In genomic region chr6:49606626-49607158, GRCm38 (mm10) we compare ENCODE assay signal across 29 mouse cellular contexts.
DNase-seq lines count a peak whose midpoint lies in the region; ATAC-seq lines count a peak whose summit lies in the region.
"Had no signal": no experiment of that assay in that cellular context is flagged by ENCODE, and none has a peak within 500 bp of the region (broad histone marks: within the 10 kb centered on the region; RNA-seq: fewer than 3 reads in every experiment).

No protein-coding gene starts in this region.

- 34% methylated on average over 9 of the region's 9 CpGs for WGBS in hindbrain, embryonic 12.5 days
- 36% methylated on average over 9 of the region's 9 CpGs for WGBS in hindbrain, embryonic 11.5 days
- 43% methylated on average over 9 of the region's 9 CpGs for WGBS in midbrain, embryonic 14.5 days
- 52% methylated on average over 9 of the region's 9 CpGs for WGBS in midbrain, embryonic 13.5 days

- H3K4me2 ChIP-seq in hindbrain, embryonic 12.5 days (replicated peaks): no peak overlapping the region
- no peak overlapping the region for H3K4me2 ChIP-seq in hindbrain, embryonic 11.5 days (replicated peaks; ENCODE audit: low read depth, low read length)
- H3K4me2 ChIP-seq in midbrain, embryonic 14.5 days (ENCODE audit: low read length): no peak overlapping the region
- H3K4me2 ChIP-seq in midbrain, embryonic 13.5 days (replicated peaks): no peak overlapping the region
- H3K4me2 ChIP-seq: heart, embryonic 15.5 days; limb, embryonic 12.5 days; liver, embryonic 11.5 days had no signal

- H3K9ac ChIP-seq in hindbrain, embryonic 12.5 days: no peak overlapping the region
- no peak overlapping the region for H3K9ac ChIP-seq in hindbrain, embryonic 11.5 days (ENCODE audit: low read depth, low read length)
- H3K9ac ChIP-seq in midbrain, embryonic 14.5 days (replicated peaks; ENCODE audit: low read length): no peak overlapping the region
- H3K9ac ChIP-seq in midbrain, embryonic 13.5 days (replicated peaks): no peak overlapping the region
- H3K9ac ChIP-seq: heart, embryonic 15.5 days; limb, embryonic 12.5 days had no signal

- no peak overlapping the region for H3K4me3 ChIP-seq in hindbrain, embryonic 12.5 days
- no peak overlapping the region for H3K4me3 ChIP-seq in hindbrain, embryonic 11.5 days (ENCODE audit: low read depth, low read length)
- no peak overlapping the region for H3K4me3 ChIP-seq in midbrain, embryonic 14.5 days (replicated peaks; ENCODE audit: low read depth, low read length)
- no peak overlapping the region for H3K4me3 ChIP-seq in midbrain, embryonic 13.5 days (replicated peaks)
- H3K4me3 ChIP-seq: forebrain, embryonic 10.5 days; heart, adult 2 months; heart, embryonic 15.5 days; limb, embryonic 12.5 days had no signal

- H3K4me1 ChIP-seq in hindbrain, embryonic 12.5 days: peaks cover 20% of the 10 kb centered on the region
- H3K4me1 ChIP-seq in hindbrain, embryonic 11.5 days (replicated peaks; ENCODE audit: control insufficient read depth, insufficient read depth, low read length): no peaks in the 10 kb centered on the region
- H3K4me1 ChIP-seq in midbrain, embryonic 14.5 days (ENCODE audit: control insufficient read depth, insufficient read depth, low read length): peaks cover 27% of the 10 kb centered on the region
- peaks cover 31% of the 10 kb centered on the region for H3K4me1 ChIP-seq in midbrain, embryonic 13.5 days (replicated peaks)
- H3K4me1 ChIP-seq: heart, embryonic 15.5 days had no signal

- H3K36me3 ChIP-seq in hindbrain, embryonic 12.5 days: no peaks in the 10 kb centered on the region
- no peaks in the 10 kb centered on the region for H3K36me3 ChIP-seq in hindbrain, embryonic 11.5 days (ENCODE audit: control insufficient read depth, insufficient read depth, low read length)
- H3K36me3 ChIP-seq in midbrain, embryonic 14.5 days (ENCODE audit: control insufficient read depth, insufficient read depth, low read length): no peaks in the 10 kb centered on the region
- H3K36me3 ChIP-seq in midbrain, embryonic 13.5 days: no peaks in the 10 kb centered on the region
- H3K36me3 ChIP-seq: forebrain, embryonic 10.5 days; G1E; heart, embryonic 15.5 days; limb, embryonic 12.5 days had no signal

- peak; percentile 54; the same call in 1 of the 2 replicates for ATAC-seq in hindbrain, embryonic 12.5 days (ENCODE audit: low FRiP score)
- ATAC-seq in hindbrain, embryonic 11.5 days (ENCODE audit: low FRiP score): no peak
- ATAC-seq in midbrain, embryonic 14.5 days (ENCODE audit: low FRiP score, low TSS enrichment): no peak
- ATAC-seq in midbrain, embryonic 13.5 days: no peak
- ATAC-seq: forebrain, embryonic 16.5 days; intestine, embryonic 16.5 days; Patski had no signal

- H3K27me3 ChIP-seq in hindbrain, embryonic 12.5 days: no peaks in the 10 kb centered on the region
- no peaks in the 10 kb centered on the region for H3K27me3 ChIP-seq in hindbrain, embryonic 11.5 days (ENCODE audit: control insufficient read depth, insufficient read depth, low read length)
- H3K27me3 ChIP-seq in midbrain, embryonic 14.5 days (ENCODE audit: control insufficient read depth, insufficient read depth, low read length): no peaks in the 10 kb centered on the region
- no peaks in the 10 kb centered on the region for H3K27me3 ChIP-seq in midbrain, embryonic 13.5 days
- H3K27me3 ChIP-seq: CH12.LX; heart, embryonic 15.5 days; limb, embryonic 12.5 days; Patski had no signal

- no peaks in the 10 kb centered on the region for H3K9me3 ChIP-seq in hindbrain, embryonic 12.5 days (replicated peaks)
- H3K9me3 ChIP-seq in hindbrain, embryonic 11.5 days (ENCODE audit: control insufficient read depth, low read length): no peaks in the 10 kb centered on the region
- no peaks in the 10 kb centered on the region for H3K9me3 ChIP-seq in midbrain, embryonic 14.5 days (ENCODE audit: control insufficient read depth, low read length)
- H3K9me3 ChIP-seq in midbrain, embryonic 13.5 days: no peaks in the 10 kb centered on the region
- H3K9me3 ChIP-seq: forebrain, embryonic 10.5 days; G1E; heart, embryonic 15.5 days; limb, embryonic 12.5 days had no signal

- no peak for DNase-seq in hindbrain, embryonic 11.5 days (ENCODE audit: low spot score)
- peak; percentile 47 for DNase-seq in midbrain, embryonic 14.5 days
- peak; percentile 29 for DNase-seq in forelimb bud, embryonic 11.5 days (ENCODE audit: low read depth, low spot score)
- DNase-seq in mesoderm, embryonic 11.5 days (ENCODE audit: low read depth, low spot score): peak; percentile 14
- no peak for DNase-seq in frontal cortex, postnatal 10 days (ENCODE audit: low spot score in 2 of 2)
- DNase-seq: adrenal gland, postnatal 36 days; B cell, adult 2 months; cerebellum, adult 11-12 months; cerebellum, postnatal 10 days; gastrocnemius, postnatal 25 days; heart, adult 2 months; heart, postnatal 4 days; kidney, postnatal 10 days; layer of hippocampus, postnatal 36 days; lung, adult 18-20 months; lung, postnatal 10 days; thymus, adult 18-20 months; thymus, postnatal 4 days had no signal

- H3K27ac ChIP-seq in hindbrain, embryonic 12.5 days: no peak overlapping the region
- H3K27ac ChIP-seq in hindbrain, embryonic 11.5 days (ENCODE audit: low read depth, low read length): no peak overlapping the region
- no peak overlapping the region for H3K27ac ChIP-seq in midbrain, embryonic 14.5 days (replicated peaks; ENCODE audit: low read depth, low read length)
- no peak overlapping the region for H3K27ac ChIP-seq in midbrain, embryonic 13.5 days
- H3K27ac ChIP-seq: forebrain, embryonic 10.5 days; heart, adult 2 months; heart, embryonic 15.5 days; limb, embryonic 12.5 days had no signal

Comparison
In these comparisons a context has a peak if more than half of its experiments do, and no peak if none do; other contexts are left out.
1. DNase-seq: peak in midbrain, embryonic 14.5 days (single experiment), forelimb bud, embryonic 11.5 days (single experiment) and mesoderm, embryonic 11.5 days (single experiment); none in hindbrain, embryonic 11.5 days (single experiment) and frontal cortex, postnatal 10 days (0 of 2).